Mouse (Mus musculus): Measurements from ENCODE around the gene Pik3ip1.

Pik3ip1 gene

GRCm38 (mm10) chr11:3379427-3379826, 49.2 kb downstream of the Pik3ip1 start:
- no peak for DNase-seq (ENCODE audit: low spot score)

- no peak for DNase-seq (ENCODE audit: low spot score)
These were observed 51.1 kb downstream of the Pik3ip1 start for GRCm38 (mm10) chr11:3381148-3381814.

GRCm38 (mm10) chr11:3382602-3383594, 52.7 kb downstream of the Pik3ip1 start:
- DNase-seq (ENCODE audit: low spot score) = no peak

GRCm38 (mm10) chr11:3386941-3387368, 56.8 kb downstream of the Pik3ip1 start:
- peak; percentile 70 for DNase-seq (ENCODE audit: low spot score)

GRCm38 (mm10) chr11:3387482-3388196, 57.4 kb downstream of the Pik3ip1 start:
- no peak for DNase-seq (ENCODE audit: low spot score)

GRCm38 (mm10) chr11:3389996-3390395, 59.8 kb downstream of the Pik3ip1 start:
- no peak for DNase-seq (ENCODE audit: low spot score)

- no peak for DNase-seq (ENCODE audit: low spot score)
These were observed 60.6 kb downstream of the Pik3ip1 start for GRCm38 (mm10) chr11:3390789-3391188.

- DNase-seq (ENCODE audit: low spot score) = no peak
These were observed 62.3 kb downstream of the Pik3ip1 start for GRCm38 (mm10) chr11:3392526-3392925.
